Mouse (Mus musculus) cerebellum, adult 9-11 months (tissue): Measurements from ENCODE around the gene Rfx4.

ENCODE experiments used
- DNase-seq: peaks from one replicate; pipeline ENCODE4 v3.0.0; 2022

Gene Rfx4

GRCm38 (mm10) chr10:84913148-84913547 is 157.3 kb downstream of the Rfx4 start:
- no peak for DNase-seq

DNA sequence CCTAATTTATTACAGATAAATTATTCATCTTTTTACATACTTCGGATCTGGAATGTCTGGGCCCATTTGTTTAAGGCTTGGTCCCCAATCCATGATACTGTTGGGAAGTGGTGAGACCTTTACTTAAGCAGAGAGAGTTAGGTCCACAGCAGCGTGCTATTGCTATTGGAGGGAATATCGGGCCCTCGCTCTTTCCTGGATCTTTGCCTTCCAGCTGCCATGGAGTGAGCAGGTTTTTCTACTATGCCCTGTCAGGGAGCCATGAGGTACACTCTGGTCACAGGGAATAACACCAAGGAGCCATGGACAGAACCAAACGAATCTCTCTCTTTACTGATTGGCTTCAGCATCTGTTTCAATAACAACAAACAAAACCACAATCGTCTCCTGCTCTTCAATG is 159.6 kb downstream of the Rfx4 start:
- peak; percentile 27 for DNase-seq

DNA sequence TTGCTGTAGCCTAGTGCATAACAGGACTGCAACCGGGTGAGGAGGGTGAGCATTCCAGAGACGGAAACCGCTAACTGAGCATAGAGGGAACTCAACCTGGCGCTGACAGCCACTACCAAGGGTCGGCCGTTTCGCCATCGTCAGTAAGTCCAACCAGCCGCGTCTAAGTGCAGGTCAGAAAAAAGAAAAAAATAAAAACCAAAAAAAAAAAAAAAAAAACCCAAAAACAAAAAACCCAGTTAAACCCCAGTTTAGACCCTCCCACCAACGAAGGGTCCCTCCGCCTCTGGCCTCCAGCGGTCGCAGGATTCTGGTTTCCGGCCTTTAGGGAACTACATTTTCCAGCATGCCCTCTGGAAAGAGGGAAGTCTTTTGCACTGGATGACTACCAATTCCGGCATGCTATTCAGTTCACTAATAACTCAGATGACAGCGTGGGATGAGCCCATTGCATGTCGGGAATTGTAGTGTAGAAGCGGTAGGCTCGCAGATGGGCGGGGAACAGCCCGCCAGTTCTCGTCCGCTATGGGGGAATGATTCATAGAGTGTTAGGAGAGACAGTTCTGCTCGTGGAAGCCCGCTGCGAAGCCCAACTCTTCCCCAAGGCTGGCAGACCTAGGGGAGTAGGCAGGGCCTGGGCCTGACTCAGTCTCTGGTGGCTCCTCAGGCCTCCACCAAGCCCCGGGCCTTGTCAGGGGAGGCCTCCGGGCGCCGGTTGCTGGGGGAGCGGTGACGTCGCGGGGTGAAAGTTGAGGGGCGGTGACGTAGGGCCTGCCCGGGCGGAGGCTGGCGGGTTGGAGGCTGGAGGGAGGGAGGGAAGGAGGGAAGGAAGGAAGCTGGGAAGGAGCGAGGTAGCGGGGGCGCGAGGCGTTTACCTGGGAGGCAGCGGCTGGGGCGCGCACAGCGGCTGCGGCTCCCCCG is 161.2 kb downstream of the Rfx4 start, which contains the start of gene Ric8b:
TSS of gene Ric8b (plus strand) at position 807 of the 921 bp plus-strand sequence.
- DNase-seq = peak; percentile 98

- no peak for DNase-seq
Measured at GRCm38 (mm10) chr10:84917731-84918095, 161.9 kb downstream of the Rfx4 start.

DNA sequence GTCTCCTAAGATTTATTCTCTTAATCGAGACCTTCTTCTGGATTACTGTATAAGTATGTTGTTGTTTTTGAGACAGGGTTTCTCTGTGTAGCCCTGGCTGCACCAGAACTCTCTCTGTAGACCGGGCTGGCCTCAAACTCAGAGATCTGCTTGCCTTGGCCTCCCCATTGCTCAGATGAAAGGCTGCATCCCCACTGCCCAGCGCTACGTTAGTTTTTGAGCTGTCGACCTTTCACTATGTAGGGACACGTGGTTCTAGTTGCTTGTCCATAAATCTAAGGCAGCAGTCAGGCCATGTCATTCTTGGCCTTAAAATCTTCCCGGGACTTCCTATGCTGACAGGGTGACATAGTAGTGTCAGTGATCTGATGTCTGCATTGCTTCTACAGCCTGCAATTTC is 170.5 kb downstream of the Rfx4 start:
- no peak for DNase-seq

DNA sequence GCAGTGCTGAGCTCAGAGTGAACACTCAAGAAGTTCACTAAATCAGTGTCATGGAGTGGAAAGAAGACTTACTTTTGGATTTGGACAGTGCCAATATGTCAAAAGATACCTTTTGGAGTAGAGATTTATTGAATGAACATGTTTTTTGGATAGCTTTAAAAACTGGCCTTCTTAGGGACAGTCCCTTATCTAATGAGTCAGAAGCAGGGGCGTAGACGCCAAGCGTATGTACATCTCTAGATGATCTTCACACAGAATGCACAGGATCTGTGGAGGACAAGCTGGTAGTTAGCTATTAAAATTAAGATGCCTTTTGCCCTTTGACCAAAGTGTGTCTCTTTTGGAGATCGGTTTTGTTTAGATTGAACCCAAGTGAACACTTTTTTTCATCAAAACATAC is 171.0 kb downstream of the Rfx4 start:
- no peak for DNase-seq

DNA sequence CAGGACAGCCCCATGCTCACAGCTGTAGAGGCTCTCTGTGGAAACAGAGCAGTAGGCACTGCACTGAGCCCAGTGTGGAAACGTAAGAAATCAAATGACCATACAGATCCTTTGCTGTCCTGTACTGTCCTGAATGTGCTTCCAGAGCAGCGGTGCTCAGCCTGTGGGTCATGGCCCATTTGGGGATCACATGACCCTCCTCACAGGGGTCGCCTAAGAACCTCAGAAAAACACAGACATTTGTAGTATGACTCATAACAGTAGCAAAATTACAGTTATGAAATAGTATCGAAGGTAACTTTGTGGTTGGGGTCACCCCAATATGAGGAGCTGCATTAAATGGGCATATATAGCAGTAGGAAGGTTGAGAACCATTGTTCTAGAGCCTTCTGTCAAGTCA is 172.6 kb downstream of the Rfx4 start:
- no peak for DNase-seq

- no peak for DNase-seq
Measured at GRCm38 (mm10) chr10:84935553-84936209, 179.8 kb downstream of the Rfx4 start.

GRCm38 (mm10) chr10:84936832-84937515 is 181.1 kb downstream of the Rfx4 start:
- DNase-seq = no peak

DNA sequence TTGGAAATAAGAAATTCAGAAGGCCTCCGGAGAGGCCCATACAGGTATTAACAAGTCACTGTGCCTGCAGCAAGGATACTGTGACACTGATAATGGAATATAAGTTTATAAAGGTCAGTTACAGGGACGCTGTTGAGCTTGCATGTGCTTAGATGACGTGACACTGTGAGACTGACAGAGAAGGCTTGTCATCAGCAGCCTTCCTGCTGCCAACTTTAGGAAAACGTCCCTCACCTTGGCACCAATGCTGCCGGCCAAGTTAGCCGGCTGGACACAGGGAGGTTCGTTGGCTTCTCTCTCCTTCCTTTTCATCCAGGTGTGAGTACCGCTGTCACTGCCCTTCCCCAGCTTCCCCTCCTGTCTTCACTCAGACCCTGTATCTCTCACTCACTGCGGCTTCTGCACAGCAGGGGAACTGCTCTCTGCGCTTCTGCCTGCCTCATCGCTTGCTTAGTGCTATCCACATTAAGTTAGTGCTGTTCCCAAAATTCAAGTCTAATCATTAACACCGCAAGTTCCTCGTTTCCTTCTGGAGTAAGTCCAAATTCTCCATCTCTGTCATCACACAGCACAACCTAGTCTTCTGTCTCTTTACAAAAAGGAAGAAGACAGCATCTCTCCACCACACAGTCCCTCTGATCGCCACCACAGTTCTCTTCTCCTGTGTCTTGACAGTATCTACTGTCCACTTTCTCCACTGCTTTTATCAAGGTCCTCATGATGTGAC is 182.4 kb downstream of the Rfx4 start:
- no peak for DNase-seq

GRCm38 (mm10) chr10:84938886-84939285 is 183.0 kb downstream of the Rfx4 start:
- no peak for DNase-seq

- no peak for DNase-seq
Measured at GRCm38 (mm10) chr10:84940356-84940755, 184.5 kb downstream of the Rfx4 start.

- no peak for DNase-seq
Measured at GRCm38 (mm10) chr10:84945692-84946091, 189.8 kb downstream of the Rfx4 start.

DNA sequence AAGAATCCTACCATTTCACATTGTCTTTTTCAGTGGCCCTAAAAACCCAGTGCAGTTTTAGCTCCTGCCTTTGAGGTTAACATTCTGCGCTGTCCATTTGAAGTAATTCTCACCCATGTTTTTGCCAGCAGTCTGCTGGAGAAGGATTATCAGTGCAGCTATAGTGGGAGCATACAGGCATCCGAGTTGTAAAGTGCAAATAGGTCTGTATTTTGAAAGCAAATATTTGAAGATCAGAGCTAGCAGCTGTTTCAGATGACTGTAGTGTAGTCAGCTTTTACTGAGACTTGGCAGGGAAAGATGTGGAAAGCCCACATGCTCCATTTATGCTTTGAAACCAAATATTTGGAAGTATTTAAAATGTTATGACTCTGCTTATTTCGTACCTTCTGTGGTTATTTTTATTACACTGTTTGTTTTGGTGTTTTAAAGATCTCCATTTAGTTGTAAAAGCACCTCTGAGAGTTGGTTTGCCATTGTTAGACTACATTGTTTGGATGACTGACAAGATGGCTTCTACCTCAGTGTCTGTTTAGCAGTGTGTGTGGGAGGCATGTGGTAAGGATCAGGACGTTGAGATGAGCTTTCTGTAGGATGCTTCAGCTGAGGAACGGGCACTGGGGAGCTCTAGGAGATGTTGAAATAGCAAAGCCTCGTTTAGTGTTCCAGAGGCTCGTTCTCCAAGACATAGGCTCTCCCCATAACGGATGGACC is 193.3 kb downstream of the Rfx4 start:
- DNase-seq = no peak

DNA sequence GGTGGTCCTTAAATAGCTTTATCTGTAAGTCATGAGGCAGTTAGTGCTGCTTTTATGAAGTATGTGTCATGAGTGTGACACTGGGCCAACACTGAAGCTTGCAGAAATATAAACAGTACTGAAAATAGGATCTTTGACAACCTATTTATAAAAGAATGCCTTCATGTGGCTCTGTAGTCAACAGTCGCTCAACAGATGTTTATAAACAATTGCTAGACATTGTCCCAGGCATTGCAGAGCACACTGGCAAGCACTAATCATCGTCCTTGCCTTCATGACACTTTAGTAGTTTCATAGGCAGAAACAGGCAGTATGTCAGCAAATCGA is 193.8 kb downstream of the Rfx4 start:
- no peak for DNase-seq

DNA sequence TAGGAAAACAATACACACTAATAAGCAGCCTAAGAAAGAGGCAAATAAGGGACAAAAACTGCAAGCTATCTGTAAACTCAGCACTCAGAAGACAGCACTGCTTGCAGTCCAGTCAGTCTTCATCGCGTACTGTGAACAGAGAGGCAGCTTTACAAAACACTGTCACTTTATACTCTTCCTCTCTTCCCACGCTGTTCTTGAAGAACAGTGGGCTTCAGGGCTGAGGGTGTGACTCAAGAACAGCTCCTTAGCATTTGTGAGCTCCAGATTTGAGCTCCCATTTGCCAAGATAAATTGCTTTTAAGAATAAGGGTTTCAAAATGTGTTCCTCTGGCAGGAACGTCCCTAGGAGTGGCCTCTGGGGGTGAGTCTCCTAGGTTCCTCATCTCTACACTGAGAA is 194.5 kb downstream of the Rfx4 start:
- no peak for DNase-seq

DNA sequence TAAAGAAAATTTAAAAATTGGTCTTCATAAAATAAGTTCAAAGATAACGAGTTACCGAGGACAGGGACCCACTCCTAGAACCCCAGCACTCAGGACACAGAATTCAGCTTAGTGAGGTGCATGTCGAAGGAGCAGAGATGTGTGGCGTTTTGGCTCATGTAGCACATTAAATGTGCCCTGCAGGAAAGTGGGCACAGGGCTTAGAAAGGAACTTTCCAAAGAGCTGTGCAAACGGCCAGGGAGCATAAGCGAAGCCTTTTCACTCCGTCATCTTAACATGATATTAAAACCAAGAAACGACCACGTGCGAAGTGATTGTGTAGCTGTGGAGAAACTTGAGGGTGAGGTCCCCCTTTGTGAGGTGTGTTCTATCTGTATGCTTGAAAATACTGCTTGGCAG is 198.4 kb downstream of the Rfx4 start:
- DNase-seq = no peak
